Mouse (Mus musculus) kidney, adult 8-10 months (tissue): ENCODE data around the gene Tbxas1.
A peak's percentile ranks its signal among the peaks of the same experiment; 100 is the strongest.

Experiments
- DNase-seq, 2 experiments: peaks; one replicate each; pipeline ENCODE4 v3.0.0; 2022

Tbxas1 gene

GRCm38 (mm10) chr6:38860301-38860700, 14.9 kb upstream of the Tbxas1 start:
- no peak for DNase-seq

DNA sequence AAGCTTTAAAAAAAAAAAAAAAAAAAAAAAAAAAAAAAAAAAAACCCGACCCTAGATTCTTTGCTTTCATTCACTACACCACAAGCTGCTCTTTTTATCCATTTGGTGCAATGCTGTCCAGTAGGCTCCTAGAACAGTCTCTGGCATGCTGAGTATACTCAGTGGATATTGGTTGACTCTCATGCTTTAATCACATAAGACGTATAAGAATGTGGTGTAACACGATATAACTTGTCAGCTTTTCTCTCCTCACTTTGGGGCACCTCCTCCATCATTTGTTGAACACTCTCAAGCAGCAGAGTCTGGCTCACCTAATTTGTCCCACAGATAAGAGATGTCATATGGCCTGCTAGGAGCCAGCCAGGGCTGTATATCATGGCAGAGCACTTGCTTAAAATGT, 11.6 kb upstream of the Tbxas1 start:
- DNase-seq = no peak

DNA sequence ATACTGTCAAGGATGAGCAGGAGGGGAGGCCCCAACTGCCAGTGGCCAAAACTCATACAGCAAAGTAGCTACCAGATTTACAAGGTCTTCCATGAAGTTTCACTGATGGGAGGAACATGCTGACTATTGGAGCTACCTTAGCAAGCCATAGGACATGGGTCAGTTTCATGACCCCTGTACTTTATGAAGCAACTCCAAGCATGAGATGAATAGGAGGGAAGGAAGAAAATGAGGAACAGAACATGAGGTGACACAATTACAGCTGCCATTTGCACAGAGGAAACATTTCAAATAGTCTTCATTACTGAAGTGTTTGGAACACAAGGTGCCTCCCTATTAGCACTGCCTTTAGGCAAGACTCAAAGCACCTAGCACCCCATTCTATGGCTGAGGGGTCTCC, 9.4 kb upstream of the Tbxas1 start:
- no peak for DNase-seq

DNA sequence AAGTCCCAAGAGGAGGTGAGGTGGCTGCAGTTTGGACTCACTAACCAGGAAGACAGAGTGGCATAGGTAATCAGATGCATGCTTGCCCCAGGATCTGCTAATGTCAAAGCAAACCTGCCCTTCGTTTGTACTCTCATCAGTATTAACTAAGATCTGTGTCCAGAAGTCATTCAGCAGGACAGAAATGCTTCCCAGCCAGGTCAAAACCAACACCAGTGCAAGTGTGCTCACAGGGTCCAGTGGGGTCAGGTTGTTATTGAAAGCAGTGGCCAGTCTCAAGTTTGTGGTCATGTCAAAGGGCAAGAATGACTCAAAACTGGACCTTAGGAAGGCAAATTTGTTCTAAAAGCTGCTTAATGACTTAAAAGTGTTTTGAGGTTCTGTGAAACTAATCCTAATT, 8.8 kb upstream of the Tbxas1 start:
- DNase-seq = peak; percentile 61 to 75

DNA sequence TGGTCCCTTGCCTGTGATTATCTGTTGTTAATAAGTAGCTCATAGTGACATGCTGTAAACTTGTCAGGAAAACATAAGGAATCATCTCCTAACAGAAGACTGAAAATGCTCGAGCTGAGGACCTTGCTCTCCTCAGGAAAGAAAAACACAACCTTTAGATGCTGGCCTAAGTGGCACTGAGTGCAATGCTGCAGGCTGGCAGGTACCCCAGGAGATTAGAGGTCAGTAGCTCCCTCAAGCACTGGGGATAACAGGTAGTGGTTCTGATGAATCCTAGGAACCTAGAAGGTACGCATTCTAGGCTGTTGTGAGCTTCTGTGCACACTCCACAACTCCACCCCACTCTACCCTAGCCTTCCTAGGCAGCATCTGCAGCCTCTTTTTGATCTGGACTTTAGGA, 8.4 kb upstream of the Tbxas1 start:
- DNase-seq = no peak

GRCm38 (mm10) chr6:38867291-38867690, 7.9 kb upstream of the Tbxas1 start:
- no peak for DNase-seq

DNA sequence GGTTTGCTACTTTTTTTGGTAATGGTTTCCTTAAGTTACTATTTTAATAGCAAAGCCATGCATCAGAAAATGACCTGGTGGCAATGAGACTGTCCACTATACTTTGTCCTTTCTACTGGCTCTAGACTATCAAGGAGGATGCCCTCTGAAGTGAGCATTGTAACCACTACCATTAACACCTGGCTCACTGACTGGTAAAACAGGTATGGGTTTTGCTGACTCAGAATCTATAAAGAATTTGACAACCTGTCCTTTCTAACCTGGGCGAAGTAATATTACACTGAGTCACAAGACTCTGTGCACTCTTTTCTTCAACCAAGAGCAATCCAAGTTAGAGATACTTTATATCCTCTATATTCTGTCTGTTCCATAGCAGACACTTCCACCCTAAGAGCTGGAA, 6.2 kb upstream of the Tbxas1 start:
- DNase-seq = no peak

DNA sequence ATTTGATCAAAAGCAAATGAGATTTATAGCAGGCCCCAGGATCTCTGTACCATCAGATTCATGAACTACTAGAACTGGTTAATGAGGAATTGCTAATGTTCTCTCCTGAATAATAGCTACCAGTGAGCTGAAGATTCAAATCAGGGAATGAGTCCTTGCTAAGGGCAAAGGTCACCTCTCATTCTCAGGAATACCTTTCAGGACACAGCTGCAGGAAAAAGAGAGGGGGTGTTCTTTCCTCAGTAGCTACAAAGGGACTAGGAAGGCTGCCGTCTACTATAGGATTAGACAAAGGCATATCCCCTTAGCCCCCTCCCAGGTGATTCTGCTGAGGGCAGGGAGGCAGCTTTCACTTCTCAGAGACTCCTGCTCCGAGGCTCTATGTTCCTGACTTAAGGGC, 5.1 kb upstream of the Tbxas1 start:
- DNase-seq = no peak

DNA sequence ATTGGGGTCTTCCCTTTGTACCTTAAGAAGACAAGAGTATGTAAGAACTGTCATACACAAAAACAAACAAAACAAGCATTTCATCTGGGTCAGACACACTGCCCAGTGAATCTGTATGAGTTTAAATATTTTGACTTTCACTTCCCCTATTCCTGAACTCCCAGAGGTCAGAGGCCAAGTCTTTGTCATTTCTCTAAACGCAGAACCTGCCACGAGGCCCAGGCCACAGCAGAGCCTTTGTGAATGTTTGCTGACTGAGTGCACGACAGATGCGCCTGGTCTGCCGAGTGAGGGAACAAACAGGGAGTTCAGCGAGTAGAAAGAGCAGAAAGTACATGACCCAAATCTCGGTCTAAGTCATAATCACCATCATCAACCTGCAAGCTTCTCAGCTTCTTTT, 4.2 kb upstream of the Tbxas1 start:
- DNase-seq = no peak

DNA sequence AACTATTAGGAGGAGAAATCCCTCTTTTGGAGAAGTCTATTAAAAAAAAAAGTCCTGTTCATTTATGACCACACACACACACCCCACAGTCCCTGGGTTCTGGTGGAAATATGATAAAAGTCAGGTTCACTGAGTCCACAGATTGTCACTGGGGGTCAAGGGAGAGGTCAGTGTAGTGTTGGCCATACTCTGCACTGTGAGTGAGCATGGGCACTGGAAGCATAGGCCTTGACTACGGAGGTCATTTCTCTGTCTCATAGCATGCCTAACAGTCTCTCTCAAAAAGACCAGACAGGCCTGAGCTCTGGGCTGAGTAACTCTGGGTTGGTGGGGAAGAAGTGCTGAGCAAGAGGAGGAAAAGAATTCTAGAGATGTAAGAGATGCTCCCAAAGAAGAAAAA, 1.9 kb upstream of the Tbxas1 start:
- no peak for DNase-seq

- DNase-seq = peak; percentile 68 to 80
Observed at GRCm38 (mm10) chr6:38874035-38874434, 1.2 kb upstream of the Tbxas1 start.

DNA sequence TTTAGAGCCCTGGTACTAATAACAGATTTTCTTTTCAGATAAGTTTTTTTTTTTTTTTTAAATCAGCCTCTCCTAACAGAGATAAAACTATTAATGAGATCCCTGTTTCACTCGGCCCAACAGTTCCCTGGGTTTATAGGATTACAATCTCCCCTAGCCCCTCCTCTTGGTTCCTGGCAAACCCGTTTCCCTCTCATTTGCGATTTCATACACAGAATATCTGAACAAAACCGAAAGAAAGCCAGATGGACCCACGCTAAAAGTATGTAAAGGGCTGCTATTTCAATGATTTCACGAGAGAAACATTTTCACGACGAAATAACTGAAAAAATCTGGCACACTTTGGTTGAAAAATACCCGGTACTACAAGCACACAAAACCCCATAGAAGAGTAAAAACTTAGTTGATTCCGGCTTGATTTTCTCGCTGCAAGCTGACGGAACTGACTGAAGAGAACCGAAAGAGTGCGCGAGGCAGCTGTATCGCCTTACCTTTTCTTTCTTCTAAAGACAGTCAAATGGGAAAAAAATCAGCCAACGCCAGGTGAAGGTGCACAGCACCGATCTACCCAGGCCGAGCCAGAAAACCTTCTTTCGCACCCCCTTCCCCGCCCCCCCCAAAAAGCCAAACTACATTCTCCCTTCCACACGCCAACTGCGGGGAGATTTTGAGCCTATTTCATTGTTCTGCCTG, 493 bp upstream of the Tbxas1 start:
- DNase-seq = no peak

- peak; percentile 77 to 78 for DNase-seq
Observed at GRCm38 (mm10) chr6:38876071-38876911, 1.1 kb downstream of the Tbxas1 start, which contains the start of gene Hipk2. Gene Hipk2, minus strand, starts transcription at chr6:38876165.

DNA sequence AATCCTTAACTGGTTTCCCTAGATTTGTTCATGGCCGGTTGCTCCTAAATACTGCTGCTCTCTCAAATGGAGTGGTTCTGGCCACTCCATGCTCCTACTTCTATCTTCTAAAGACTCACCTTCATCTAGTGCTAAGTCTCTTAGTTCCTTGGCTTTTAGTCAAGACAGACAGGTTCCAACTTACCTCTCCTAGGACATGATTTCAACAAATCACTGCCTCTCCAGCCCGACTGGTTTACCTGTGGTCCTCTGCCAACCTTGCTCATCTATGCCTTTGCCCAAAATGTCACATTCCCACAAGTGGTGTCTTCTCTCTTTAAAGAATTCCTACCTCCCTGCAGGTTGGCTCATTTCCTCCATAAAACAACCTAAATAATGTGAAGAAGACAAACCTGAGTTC, 2.5 kb downstream of the Tbxas1 start:
- no peak for DNase-seq

GRCm38 (mm10) chr6:38881468-38881867, 6.3 kb downstream of the Tbxas1 start:
- peak in 1 of 2 experiments; percentile 38 for DNase-seq

DNA sequence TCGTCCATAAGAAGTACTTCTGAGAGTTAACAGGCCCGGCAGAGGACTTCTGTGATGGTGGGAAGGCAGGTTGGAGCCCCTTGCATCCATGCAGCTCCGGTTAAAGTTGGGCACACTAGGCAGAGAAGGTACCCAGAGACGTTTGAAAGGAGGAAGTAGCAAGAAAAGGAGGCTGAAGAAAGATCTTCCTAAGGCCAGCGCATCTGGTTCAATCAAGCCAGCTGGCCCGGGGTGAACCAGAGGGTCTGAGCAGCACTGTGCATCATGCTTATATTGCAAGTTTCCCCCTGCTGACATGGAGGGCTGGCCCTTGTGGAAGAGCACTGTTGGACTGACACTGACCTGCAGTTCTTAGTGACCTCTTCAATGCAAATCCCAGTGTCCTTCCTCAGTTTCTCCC, 6.8 kb downstream of the Tbxas1 start:
- no peak for DNase-seq

GRCm38 (mm10) chr6:38882728-38883171, 7.5 kb downstream of the Tbxas1 start:
- DNase-seq = no peak

DNA sequence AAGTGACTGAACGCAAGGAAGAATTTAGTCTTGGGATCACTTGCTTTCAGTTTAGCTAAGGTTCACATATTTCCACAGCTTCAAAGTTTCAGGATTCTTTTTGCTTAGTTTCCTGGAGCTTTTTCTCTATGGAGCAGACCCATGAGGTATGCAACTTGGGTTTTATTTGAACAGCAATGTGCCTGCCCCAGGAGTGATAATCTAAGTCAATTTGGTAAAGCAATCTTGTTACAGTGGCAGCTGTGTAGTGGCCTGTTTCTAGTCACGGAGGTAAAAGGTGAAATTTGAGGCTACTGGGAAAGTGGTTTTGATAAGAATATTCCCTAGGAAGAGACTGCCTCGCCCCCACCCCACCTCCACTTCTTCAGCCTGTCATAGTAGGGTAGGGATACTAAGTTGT, 9.3 kb downstream of the Tbxas1 start:
- DNase-seq = no peak

- DNase-seq = no peak
Observed at GRCm38 (mm10) chr6:38885132-38885531, 9.9 kb downstream of the Tbxas1 start.

DNA sequence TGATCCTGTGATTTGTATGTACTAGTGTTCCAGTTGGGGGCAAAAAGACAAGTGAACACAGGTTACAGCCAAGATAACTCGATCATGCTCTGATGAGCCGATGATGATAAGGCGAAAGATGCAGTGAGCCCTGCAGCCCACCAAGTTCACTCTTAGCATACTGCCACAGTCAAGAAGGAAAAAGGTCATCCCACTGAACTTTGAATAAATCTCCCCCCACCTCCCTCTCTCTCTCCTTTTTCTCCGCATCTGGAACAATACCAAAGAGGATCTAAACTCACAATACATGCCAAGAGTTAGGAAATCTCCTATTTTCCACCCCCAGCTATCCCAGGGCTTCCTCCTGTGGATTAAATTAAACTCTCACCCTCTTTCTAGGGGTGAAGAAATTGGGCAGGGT, 12.2 kb downstream of the Tbxas1 start:
- DNase-seq = no peak

- no peak for DNase-seq
Observed at GRCm38 (mm10) chr6:38889156-38889555, 14.0 kb downstream of the Tbxas1 start.

- DNase-seq = no peak
Observed at GRCm38 (mm10) chr6:38892017-38892416, 16.8 kb downstream of the Tbxas1 start.

- no peak for DNase-seq
Observed at GRCm38 (mm10) chr6:38893615-38894014, 18.4 kb downstream of the Tbxas1 start.

- DNase-seq = no peak
Observed at GRCm38 (mm10) chr6:38900073-38900472, 24.9 kb downstream of the Tbxas1 start.
